Mouse (Mus musculus): ENCODE data around the gene Gm20517.
"Not testable (repeated sequence)": the region's sequence is repeated elsewhere in the genome, so short reads cannot be mapped to it uniquely, and the experiment has no call there.

DNA sequence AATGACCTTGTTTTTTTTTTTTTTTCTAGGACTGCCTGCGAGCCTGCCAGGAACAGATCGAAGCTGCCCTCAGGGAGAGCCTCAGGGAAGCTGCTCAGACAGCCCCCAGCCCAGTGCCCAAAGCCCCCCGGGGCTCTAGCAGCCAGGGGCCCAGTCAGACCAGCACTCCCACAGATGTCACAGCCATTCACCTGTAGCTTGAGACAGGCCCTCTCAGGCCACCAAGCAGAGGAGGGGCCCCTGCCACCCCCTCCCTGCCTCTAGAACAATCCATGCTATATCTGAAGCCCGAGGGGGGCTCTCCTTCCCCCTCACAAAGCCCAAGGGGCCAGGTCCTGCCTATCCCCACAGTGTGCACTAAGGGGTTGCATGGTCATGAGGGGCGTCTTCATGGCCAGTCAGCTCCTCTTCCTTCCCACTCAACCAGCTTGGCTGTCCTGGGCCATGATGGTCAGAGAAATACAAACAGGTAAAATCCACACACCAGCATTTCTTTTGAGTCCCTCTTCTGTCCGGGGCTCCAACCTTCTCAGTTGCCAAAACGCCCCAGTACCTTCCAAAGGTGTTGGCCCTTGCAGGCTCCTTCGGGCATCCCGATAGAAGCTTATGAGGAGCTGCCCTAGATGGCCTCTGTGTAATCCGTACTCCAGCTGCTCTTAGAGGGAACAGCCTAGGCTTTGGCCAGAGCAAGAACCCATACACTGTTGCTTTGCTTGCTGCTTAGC is 12.6 kb upstream of the Gm20517 start:
- TF ChIP-seq CTCF (IDR thresholded peaks at IDR 0.05; ENCODE audit: control insufficient read depth, insufficient read depth, insufficient read length); MAX (IDR thresholded peaks at IDR 0.05); USF1 (IDR thresholded peaks at IDR 0.05; ENCODE audit: low read depth); MYOG (IDR thresholded peaks at IDR 0.05; ENCODE audit: control insufficient read depth, extremely low read depth, insufficient read length): not testable (repeated sequence)

Measured in C2C12 (cell line).